Mouse (Mus musculus) right cerebral cortex, postnatal 14 days (tissue): ENCODE measurements around the gene Usf2.

Source experiments
- DNase-seq: peaks from one replicate; pipeline ENCODE4 v3.0.0; 2022

Gene Usf2

GRCm38 (mm10) chr7:30956756-30957366 lies at the start of gene Usf2:
Gene Usf2, minus strand, starts transcription at chr7:30956803.
- DNase-seq = peak; percentile 88

GRCm38 (mm10) chr7:31002650-31003049 lies 46.0 kb upstream of the Usf2 start:
- DNase-seq = no peak

DNA sequence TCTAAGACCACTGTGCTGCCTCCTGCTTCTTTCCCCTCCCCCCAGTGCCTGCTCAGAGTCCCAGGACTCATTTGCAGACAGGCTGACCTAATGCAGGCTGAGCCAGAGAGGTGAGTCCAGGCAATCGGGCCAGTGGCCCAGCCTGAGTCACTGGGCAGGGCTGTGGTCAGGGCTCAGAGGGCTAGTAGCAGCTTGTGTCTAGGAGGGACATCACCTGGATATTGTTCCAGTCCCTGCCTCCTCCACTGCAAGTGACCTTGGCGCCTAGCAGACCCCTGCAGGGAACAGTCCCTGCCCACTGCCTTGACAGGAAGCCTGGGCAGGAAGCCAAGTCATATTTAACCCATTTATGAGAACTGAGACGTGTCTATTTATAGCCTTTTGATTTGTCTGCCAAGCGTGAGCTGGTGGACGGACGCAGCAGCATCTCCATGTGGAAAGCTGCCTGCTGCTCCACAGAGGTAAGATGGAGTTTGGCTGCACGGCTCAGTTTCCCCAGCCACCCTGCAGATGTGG lies 44.0 kb upstream of the Usf2 start:
- peak; percentile 28 for DNase-seq

GRCm38 (mm10) chr7:30996491-30996890 lies 39.9 kb upstream of the Usf2 start:
- no peak for DNase-seq

GRCm38 (mm10) chr7:30993986-30994385 lies 37.4 kb upstream of the Usf2 start:
- DNase-seq = no peak

DNA sequence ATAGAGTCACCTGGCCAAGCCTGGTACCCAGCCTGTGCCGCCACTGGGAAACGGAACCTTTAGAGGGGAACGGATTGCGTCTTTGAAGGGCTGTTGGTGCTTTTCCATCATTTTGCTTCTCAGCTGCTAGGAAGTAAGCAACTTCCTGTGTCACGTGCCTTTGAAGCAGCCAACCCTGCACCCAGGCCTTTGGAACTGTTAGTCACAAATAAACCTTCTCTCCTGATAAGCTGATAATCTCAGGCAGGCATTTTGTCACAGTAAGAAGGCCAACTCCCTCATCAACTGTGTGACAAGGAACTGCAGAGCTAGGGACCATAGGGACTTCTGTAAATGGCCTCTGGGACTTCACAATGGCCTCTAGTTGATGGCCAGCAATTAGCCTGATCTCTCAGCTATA lies 35.5 kb upstream of the Usf2 start:
- no peak for DNase-seq

DNA sequence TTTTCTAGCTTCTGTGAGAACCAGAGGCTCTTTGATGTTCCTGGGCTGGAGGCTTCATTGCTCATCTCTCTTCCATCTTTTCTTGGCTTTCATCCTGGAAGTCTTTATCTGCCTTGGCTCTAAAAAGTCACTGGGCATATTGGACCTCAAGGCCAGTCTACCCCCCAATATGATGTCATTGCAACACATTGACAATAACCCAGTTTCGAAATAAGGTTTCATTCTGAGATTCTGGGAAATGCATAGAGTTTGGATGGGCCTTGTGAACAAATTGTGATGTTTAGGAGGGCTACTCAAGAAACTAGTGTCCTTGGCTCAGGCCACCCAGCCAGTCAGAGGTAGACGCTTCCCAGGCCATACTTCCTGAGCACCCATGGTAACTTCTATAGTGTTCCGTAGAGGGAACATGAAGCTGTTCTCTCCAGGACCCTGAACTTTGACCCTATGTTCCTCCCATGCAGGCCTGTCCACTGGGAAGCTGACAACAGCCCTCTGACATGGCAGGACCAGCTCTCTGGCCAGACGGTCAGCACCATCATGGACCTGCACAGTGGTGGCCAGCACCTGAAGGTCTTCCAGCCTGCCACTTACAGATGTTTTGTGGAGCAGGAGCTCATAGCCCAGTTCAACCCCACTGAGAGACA lies 32.0 kb upstream of the Usf2 start:
- DNase-seq = no peak

DNA sequence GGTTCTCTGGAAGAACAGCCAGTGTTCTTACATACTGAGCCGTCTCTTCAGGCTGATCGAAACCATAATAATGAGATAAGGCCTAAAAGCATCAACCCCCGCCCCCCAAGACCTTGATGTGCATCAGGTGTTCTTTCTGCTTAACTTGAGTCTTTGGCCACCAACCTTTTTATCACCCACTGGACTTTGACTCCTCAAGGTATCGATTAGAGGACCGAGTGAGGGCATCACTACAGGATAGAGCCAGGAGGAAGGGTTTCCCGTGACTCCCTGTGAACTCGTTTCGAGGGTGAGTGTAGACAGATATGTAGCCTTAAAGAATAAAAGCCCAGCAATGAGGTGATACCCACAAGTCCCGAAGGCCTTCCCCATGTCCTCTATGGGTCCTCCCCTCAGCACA lies 28.8 kb upstream of the Usf2 start:
- no peak for DNase-seq

DNA sequence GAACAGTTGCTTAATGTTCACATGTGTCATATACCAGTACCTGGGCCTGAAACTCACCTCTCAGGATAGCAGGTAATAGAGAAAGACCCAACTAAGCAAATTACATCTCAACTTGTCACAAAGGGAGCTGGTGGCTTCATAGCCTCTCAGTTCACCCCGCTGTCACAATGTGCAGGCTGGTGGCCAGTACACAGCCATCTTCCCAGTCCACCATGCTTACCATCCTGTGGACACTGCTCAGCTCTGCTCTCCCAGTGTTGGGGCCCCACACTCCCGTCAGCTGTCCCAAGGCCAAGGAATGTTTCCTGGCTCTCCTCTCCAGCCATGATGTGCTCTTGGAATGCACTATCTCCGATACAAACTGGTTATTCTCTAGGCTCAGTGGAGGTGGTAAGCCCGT lies 25.1 kb upstream of the Usf2 start:
- no peak for DNase-seq

- peak; percentile 74 for DNase-seq
Measured at GRCm38 (mm10) chr7:30973501-30974289, 17.1 kb upstream of the Usf2 start, which contains the start of gene Fam187b. Gene Fam187b, plus strand, starts transcription at chr7:30973790.

DNA sequence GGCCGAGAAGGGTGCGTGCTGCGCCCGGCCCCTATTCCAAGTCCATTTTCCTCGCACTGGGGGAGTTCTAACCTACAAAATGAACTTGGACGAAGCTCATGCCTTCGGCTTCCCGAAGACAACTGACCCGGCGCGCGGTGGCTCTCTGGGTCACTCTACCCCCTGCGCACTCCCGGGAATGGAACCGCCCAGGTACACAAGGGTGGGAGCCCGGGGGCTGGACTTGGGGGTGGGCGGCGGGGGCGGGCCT lies 16.6 kb upstream of the Usf2 start, which contains the start of gene Lsr:
Gene Lsr, minus strand, starts transcription at position 214 of the 250 bp plus-strand sequence.
- DNase-seq = no peak

GRCm38 (mm10) chr7:30972426-30973250 lies 16.0 kb upstream of the Usf2 start:
- DNase-seq = no peak

DNA sequence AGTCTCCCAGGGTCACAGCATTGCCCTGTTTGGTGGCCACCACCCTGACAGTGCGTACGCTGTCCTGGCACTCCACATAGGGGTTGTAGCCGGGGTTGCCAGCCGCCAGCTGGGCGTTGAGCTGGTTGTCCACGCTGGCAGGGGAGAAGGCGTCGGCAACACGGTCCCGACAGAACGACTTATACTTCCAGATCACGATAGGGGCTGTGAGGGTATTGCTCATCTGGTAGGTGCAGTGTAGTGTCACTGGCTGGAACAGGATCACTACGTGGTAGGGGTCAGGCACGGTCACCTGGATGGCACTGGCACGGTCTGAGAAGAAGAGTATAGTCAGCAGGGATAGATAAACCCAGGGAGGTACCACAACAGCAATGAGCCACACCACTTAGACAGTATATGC lies 15.3 kb upstream of the Usf2 start:
- DNase-seq = no peak

DNA sequence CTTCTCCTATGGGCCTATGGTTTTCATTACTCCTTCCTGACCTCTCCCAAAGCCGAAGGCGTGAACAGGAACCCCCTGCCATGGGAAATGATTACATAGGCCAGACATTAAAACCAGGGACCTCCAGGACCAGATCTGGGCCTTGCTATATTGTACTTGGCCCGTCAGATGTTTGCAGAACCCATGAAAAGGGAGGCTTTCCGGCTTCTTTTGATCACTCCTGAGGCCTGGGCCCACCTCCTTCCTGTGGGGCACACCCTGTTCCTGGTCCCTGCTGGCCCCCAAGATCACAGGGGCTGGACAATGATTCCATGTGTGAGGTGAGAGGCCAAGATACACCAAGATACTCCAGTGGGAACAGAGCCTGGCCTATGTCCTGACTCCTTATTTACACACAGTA lies 12.6 kb upstream of the Usf2 start:
- no peak for DNase-seq

DNA sequence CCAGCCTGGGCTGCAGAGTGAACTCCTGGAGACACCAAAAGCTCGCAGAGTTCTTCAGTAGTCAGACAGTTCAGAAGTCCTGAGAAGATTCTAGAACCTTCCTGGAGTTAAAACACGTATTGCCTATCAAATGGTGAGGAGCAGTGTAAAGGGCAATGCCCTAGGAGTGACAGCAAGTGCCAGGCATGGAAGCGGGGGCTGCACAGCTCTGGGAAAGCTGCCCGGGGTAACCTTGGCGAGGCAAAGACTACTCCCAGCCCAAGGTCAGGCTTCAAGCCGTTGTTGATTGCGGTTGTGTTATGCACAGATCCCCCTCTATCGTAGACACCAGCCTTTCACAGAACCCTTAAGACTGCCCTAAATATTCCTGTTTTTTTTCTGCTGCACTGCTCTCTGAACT lies 12.0 kb upstream of the Usf2 start:
- no peak for DNase-seq

GRCm38 (mm10) chr7:30966657-30967056 lies 10.1 kb upstream of the Usf2 start:
- no peak for DNase-seq

DNA sequence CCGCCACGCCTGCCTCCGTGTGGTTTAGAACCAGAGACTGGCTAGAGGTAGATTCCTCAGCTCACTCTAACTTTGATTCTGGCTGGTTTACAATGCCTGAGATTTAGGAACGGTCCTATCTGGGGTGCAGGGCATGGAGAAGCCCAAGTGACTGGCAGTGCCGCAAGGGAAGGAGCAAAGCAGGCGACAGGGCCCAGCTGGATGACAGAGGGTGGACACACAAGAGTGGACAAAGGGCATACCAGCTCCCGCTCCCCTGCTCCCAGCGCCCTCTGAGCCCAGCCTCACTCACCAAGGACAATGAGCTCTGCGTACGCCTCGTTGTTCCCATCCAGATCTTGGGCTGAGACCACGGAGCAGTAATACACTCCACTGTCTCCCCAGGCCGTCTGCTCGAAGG lies 9.1 kb upstream of the Usf2 start:
- no peak for DNase-seq

DNA sequence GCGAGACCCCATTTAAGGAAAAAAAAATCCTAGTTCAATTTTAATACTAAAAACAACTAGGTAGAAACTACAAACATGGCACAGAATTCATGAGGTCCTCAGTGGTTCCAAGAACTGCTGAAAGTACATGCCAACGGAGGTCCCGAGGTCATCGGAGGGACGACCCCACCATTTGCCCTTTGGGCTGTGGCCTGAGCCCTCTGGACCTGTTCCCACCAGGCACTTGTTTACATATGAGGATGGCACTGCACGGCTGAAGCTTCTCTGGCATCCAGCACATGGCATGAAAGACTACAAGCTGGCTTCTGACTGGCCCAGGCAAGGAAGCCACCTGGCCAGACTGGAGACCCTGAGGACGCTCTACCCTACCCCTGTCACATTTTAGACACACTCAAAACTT lies 7.8 kb upstream of the Usf2 start:
- DNase-seq = no peak

GRCm38 (mm10) chr7:30962862-30963261 lies 6.3 kb upstream of the Usf2 start:
- DNase-seq = no peak

- no peak for DNase-seq
Measured at GRCm38 (mm10) chr7:30959786-30960349, 3.3 kb upstream of the Usf2 start.

GRCm38 (mm10) chr7:30958866-30959487 lies 2.4 kb upstream of the Usf2 start:
- no peak for DNase-seq

- DNase-seq = no peak
Measured at GRCm38 (mm10) chr7:30958109-30958865, 1.7 kb upstream of the Usf2 start.
